9 mouse cellular contexts compared by ENCODE assay signal in genomic region chr8:48016538-48016937, GRCm38 (mm10). TPM values are rescaled to one million over a fixed set of nuclear protein-coding genes. Genes with fewer than 3 reads are reported as not detected.
DNase-seq lines count a peak whose midpoint lies in the region; ATAC-seq and TF ChIP-seq lines count a peak whose summit lies in the region.
"Had no signal": no experiment of that assay in that cellular context is flagged by ENCODE, and none has a peak within 500 bp of the region (broad histone marks: within the 10 kb centered on the region; RNA-seq: fewer than 3 reads in every experiment).

No protein-coding gene starts in this region.

- no peaks in the 10 kb centered on the region for H3K27me3 ChIP-seq in heart, adult 2 months (ENCODE audit: control insufficient read depth, insufficient read depth, low read length)
- H3K27me3 ChIP-seq in kidney, embryonic 16.5 days (ENCODE audit: insufficient read depth, low read length), result no peaks in the 10 kb centered on the region
- no peaks in the 10 kb centered on the region for H3K27me3 ChIP-seq in liver, adult 2 months (ENCODE audit: control insufficient read depth, insufficient read depth, low read length)
- H3K27me3 ChIP-seq: hindbrain, embryonic 15.5 days had no signal

- DNase-seq in adrenal gland, postnatal 14 days, result peak; percentile 87
- peak; percentile 79 for DNase-seq in embryo, embryonic 9.5 days (ENCODE audit: extremely low spot score)
- DNase-seq in heart, adult 2 months, result peak; percentile 68 to 84
- DNase-seq in liver, adult 2 months (ENCODE audit: extremely low read depth, low read depth, low spot score), result peak; percentile 59
- DNase-seq in ovary, adult 18-20 months (ENCODE audit: low spot score), result peak; percentile 42
- DNase-seq in testis, postnatal 14 days (ENCODE audit: low spot score), result peak; percentile 73

- peak; percentile 94 for TF ChIP-seq EP300 in heart, adult 2 months (IDR thresholded peaks at IDR 0.05; ENCODE audit: insufficient read depth, low read depth, low read length)

- no peak overlapping the region for H3K9ac ChIP-seq in heart, adult 2 months (ENCODE audit: low read depth, low read length)
- no peak overlapping the region for H3K9ac ChIP-seq in kidney, embryonic 16.5 days (replicated peaks; ENCODE audit: low read length)
- no peak overlapping the region for H3K9ac ChIP-seq in liver, adult 2 months (ENCODE audit: low read depth, low read length)
- H3K9ac ChIP-seq: hindbrain, embryonic 15.5 days had no signal

- no peaks in the 10 kb centered on the region for H3K79me2 ChIP-seq in heart, adult 2 months (replicated peaks; ENCODE audit: control insufficient read depth, insufficient read depth, low read length)
- H3K79me2 ChIP-seq in liver, adult 2 months (ENCODE audit: control insufficient read depth, insufficient read depth, low read length), result no peaks in the 10 kb centered on the region

- no peak overlapping the region for H3K4me3 ChIP-seq in heart, adult 2 months
- H3K4me3 ChIP-seq in kidney, embryonic 16.5 days (ENCODE audit: low read length), result no peak overlapping the region
- H3K4me3 ChIP-seq in liver, adult 2 months (ENCODE audit: insufficient read depth, low read depth, low read length), result no peak overlapping the region
- H3K4me3 ChIP-seq: hindbrain, embryonic 15.5 days had no signal

- no peaks in the 10 kb centered on the region for H3K4me1 ChIP-seq in heart, adult 2 months (ENCODE audit: control insufficient read depth, insufficient read depth, low read length)
- no peaks in the 10 kb centered on the region for H3K4me1 ChIP-seq in kidney, embryonic 16.5 days (ENCODE audit: insufficient read depth, low read length)
- no peaks in the 10 kb centered on the region for H3K4me1 ChIP-seq in liver, adult 2 months (ENCODE audit: control insufficient read depth, insufficient read depth, low read length)
- H3K4me1 ChIP-seq: hindbrain, embryonic 15.5 days had no signal

- no peak overlapping the region for H3K27ac ChIP-seq in heart, adult 2 months
- no peak overlapping the region for H3K27ac ChIP-seq in kidney, embryonic 16.5 days (ENCODE audit: low read length)
- no peak overlapping the region for H3K27ac ChIP-seq in liver, adult 2 months (replicated peaks; ENCODE audit: insufficient read depth, low read depth, low read length)
- H3K27ac ChIP-seq: hindbrain, embryonic 15.5 days had no signal

- no peak overlapping the region for H3K4me2 ChIP-seq in kidney, embryonic 16.5 days (replicated peaks; ENCODE audit: low read depth, low read length)
- H3K4me2 ChIP-seq: hindbrain, embryonic 15.5 days had no signal

- TF ChIP-seq POLR2A in heart, adult 2 months (IDR thresholded peaks at IDR 0.05; ENCODE audit: insufficient read depth, low read depth, low read length), result no peak
- no peak for TF ChIP-seq POLR2A in liver, adult 2 months (IDR thresholded peaks at IDR 0.05; ENCODE audit: extremely low read depth, insufficient read depth, low read length)

- ATAC-seq in CD4-positive, CD25-positive, alpha-beta regulatory T cell, adult 4 months, result peak; percentile 78
- ATAC-seq in kidney, embryonic 16.5 days (ENCODE audit: low FRiP score, low TSS enrichment), result peak; percentile 61; the same call in 1 of the 2 replicates

- TF ChIP-seq CTCF in heart, adult 2 months (IDR thresholded peaks at IDR 0.05), result no peak; the same call in 1 of the 2 replicates
- peak; percentile 89 for TF ChIP-seq CTCF in liver, adult 2 months (IDR thresholded peaks at IDR 0.05; ENCODE audit: low read depth, low read length)

- H3K36me3 ChIP-seq in heart, adult 2 months (ENCODE audit: control insufficient read depth, insufficient read depth, low read length), result no peaks in the 10 kb centered on the region
- no peaks in the 10 kb centered on the region for H3K36me3 ChIP-seq in kidney, embryonic 16.5 days (ENCODE audit: insufficient read depth, low read length)
- H3K36me3 ChIP-seq in liver, adult 2 months (ENCODE audit: control insufficient read depth, insufficient read depth, low read length), result no peaks in the 10 kb centered on the region
- H3K36me3 ChIP-seq: hindbrain, embryonic 15.5 days had no signal

- WGBS in heart, adult 2 months, result 12% methylated on average over 8 of the region's 8 CpGs
- WGBS in kidney, embryonic 16.5 days, result 18% methylated on average over 8 of the region's 8 CpGs
- 16% methylated on average over 8 of the region's 8 CpGs for WGBS in liver, adult 2 months

- no peaks in the 10 kb centered on the region; the same call in 1 of the 2 replicates for H3K9me3 ChIP-seq in kidney, embryonic 16.5 days (ENCODE audit: low read length)
- H3K9me3 ChIP-seq: hindbrain, embryonic 15.5 days had no signal

- intact Hi-C loops in heart, adult 2 months (cut with DNase I), result loop anchor here (1.0 to 5.0 kb wide), 6 partner anchors 22 to 274 kb away; no protein-coding TSS in a partner anchor

RNA-seq across cellular contexts. Expression of gene Wwc2, which starts 25.8 kb away (rescaled TPM):
- polyA plus RNA-seq in CD4-positive, CD25-positive, alpha-beta regulatory T cell, adult 4 months (2017; shearing (Covaris generic)), result under 1 TPM; 0.24 to 0.31 TPM
- total RNA-seq in adrenal gland, postnatal 14 days (2021), result 24.6 and 26.5 TPM in 2 replicates
- 10 to 100 TPM; 25.2 to 26.9 TPM for total RNA-seq in heart, adult 2 months (2021)
- polyA plus RNA-seq in heart, adult 2 months (2012; rRNA removed), result 8.3 and 11.0 TPM in 2 replicates
- polyA plus RNA-seq in kidney, embryonic 16.5 days (2015; fragmentation: Nextera tagmentation; extraction: Ambion mirVana), result 16.7 and 17.9 TPM in 2 replicates
- 3.7 and 3.9 TPM in 2 replicates for total RNA-seq in liver, adult 2 months (2014; rRNA removed)
- 2.2 and 2.3 TPM in 2 replicates for polyA plus RNA-seq in liver, adult 2 months (2012; rRNA removed)
